Mouse (Mus musculus) C3H10T1/2 (cell line): ENCODE measurements around the gene Rnf168. TPM values are rescaled to one million over a fixed set of nuclear protein-coding genes. Genes with fewer than 3 reads are reported as not detected.

ENCODE experiments used
- polyA plus RNA-seq, 2 experiments: library from polyadenylated mRNA; unstranded; fragments of >200 nt; fragmentation: generic; extraction: Trizol; gene quantifications; one replicate each; pipeline ENCODE4 v1.2.1; 2012; ENCODE audit warnings: missing spikeins in 2 of 2

The Rnf168 gene
- 1 to 10 TPM; 1.7 to 5.0 TPM for polyA plus RNA-seq

DNA sequence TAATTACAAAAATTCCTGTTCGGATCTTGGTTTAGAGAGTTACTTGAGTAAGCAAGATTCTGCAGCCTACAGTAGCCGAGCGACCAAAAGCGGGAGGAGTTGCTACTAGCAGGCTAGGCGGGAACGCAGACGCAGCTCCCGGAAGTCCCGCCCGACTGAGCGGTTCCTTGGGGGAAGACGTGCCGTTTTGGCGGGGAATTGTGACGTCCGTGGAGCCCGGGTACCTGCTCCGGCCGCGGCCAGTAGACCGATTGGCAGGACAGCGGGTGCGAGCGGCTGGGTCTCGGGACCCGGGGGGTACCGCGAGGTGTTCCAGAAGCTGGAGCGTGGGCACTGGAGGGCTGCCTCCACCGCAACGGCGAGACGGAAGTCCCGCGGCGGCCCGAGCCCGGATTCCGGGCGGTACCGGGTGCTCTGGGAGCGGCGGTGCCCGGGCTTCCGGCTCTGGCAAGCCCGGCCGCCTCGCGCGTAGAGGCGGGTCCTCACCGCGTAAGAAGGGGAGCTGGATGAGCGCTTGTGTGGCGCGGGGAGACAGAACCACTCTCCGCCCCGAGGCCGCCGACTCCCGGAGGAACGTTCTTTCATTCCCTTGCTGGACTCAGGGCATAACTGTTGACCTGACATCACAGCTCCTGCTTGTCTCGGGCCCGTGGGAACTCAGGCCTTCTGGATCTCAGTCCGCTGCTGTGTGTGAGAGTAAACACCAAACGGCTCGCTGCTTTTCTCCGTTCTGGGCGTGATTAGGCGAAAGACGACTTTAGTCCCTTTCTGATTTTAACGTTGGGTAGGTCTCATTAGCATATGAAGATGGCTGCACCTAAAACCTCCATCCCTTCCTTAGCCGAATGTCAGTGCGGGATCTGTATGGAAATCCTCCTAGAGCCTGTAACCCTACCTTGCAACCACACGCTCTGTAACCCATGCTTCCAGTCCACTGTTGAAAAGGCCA lies at the start of gene Rnf168:
Gene Rnf168, plus strand, starts transcription at position 152 of the 949 bp plus-strand sequence.

DNA sequence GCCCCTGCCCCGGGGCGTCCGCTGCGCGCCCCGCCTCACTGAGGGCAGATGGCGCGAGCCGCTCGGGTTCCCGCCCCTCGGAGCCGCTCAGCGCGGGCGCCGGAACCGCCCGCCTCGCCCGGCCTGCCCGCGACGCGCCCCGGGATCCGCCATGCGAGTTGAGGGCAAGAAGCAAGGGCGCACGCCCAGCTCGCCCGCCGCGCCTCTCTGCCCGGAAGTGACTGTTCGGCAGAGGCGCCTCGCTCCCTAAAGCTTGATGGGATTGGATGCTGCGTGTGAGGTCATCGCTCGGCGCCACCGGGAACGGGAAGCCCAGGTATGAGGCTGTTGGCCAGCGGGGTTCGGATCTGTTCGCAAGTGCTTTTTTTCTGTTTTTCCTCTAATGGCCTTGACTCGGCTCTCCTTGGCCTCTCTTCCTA lies 30.3 kb upstream of the Rnf168 start, which contains the start of the genes Fbxo45 and Wdr53:
Gene Fbxo45, minus strand, starts transcription at position 207 of the 419 bp plus-strand sequence.
Gene Wdr53, plus strand, starts transcription at position 276 of the 419 bp plus-strand sequence.

DNA sequence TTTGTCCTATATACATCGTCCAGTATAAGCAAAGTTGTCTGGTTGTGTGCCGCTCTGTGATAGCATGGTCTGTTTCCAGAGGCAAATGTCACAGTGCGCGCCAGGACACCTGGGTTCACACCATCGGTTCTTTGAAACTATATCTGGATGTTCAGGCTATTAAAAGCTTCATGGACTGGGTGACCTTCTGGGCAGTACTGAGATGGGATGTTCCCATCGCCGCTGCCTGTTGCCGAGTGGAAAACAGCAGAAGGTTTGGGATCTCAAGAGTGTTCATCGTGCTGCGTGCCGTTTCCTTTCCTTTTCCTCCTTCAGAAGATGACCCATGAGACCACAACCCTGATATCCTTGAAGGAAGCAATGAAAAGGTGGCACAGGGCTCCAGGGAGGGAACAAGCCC lies 6.0 kb upstream of the Rnf168 start, which contains the start of gene Smco1:
Gene Smco1, plus strand, starts transcription at position 178 of the 400 bp plus-strand sequence.

DNA sequence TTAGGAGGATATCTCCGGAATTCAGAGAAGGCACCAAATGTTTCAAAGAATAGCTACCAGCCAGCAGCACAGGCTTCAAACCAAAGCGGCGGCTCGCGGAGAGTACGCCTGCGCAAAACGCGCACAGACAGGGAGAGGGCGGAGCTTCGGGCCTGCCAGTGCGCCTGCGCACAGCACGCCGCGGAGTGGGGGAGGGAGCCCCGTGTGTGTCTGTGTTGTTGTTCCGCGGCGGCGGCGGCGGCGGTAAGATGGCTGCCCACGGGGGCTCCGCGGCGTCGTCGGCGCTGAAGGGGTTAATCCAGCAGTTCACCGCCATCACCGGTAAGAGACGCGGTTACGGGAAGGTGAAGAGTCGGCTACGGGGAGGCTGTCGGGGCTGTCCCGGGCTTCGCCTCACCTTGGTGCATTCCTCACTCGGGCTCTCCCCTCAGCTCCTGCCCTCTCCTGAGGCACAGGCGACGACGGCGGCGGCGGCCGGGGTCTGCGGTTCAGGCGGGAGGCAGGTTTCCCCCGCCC lies 54.8 kb downstream of the Rnf168 start, which contains the start of gene Ubxn7:
Gene Ubxn7, plus strand, starts transcription at position 218 of the 516 bp plus-strand sequence.

Other genes starting within 250 kb of the Rnf168 start
- 10 to 100 TPM in 1 of 2 experiments, 1 to 10 TPM in 1; 1.7 to 11.9 TPM for gene Pak2, start 198.1 kb upstream of the Rnf168 start, polyA plus RNA-seq
- gene Pigx, start 177.7 kb upstream of the Rnf168 start, polyA plus RNA-seq: 10 to 100 TPM; 12.1 to 35.1 TPM
- gene Cep19, start 177.7 kb upstream of the Rnf168 start, polyA plus RNA-seq: 10 to 100 TPM in 1 of 2 experiments, 1 to 10 TPM in 1; 1.7 to 13.2 TPM
- gene Nrros, start 111.9 kb upstream of the Rnf168 start, polyA plus RNA-seq: not detected
- gene Bex6, start 97.6 kb upstream of the Rnf168 start, polyA plus RNA-seq: not detected
- gene Fbxo45, start 30.3 kb upstream of the Rnf168 start, polyA plus RNA-seq: 1 to 10 TPM in 1 of 2 experiments, under 1 TPM in 1; 0.44 to 3.6 TPM
- gene Wdr53, start 30.2 kb upstream of the Rnf168 start, polyA plus RNA-seq: 10 to 100 TPM in 1 of 2 experiments, 1 to 10 TPM in 1; 4.1 to 11.1 TPM
- not detected for gene Smco1, start 6.0 kb upstream of the Rnf168 start, polyA plus RNA-seq
- 1 to 10 TPM in 1 of 2 experiments, under 1 TPM in 1; 0.32 to 3.5 TPM for gene Ubxn7, start 54.8 kb downstream of the Rnf168 start, polyA plus RNA-seq
- gene Tm4sf19, start 123.0 kb downstream of the Rnf168 start, polyA plus RNA-seq: under 1 TPM in 1 of 2 experiments, not detected in 1; 0.06 TPM
- 10 to 100 TPM in 1 of 2 experiments, 1 to 10 TPM in 1; 2.8 to 19.6 TPM for gene Tctex1d2, start 142.2 kb downstream of the Rnf168 start, polyA plus RNA-seq
- gene Pcyt1a, start 153.5 kb downstream of the Rnf168 start, polyA plus RNA-seq: 10 to 100 TPM in 1 of 2 experiments, 1 to 10 TPM in 1; 2.3 to 16.0 TPM
- gene Slc51a, start 210.4 kb downstream of the Rnf168 start, polyA plus RNA-seq: under 1 TPM; 0.42 to 0.95 TPM
- gene Zdhhc19, start 218.8 kb downstream of the Rnf168 start, polyA plus RNA-seq: not detected